Mouse (Mus musculus) olfactory bulb, adult 2 months (tissue): ENCODE data around the gene Arl5a. TPM values are rescaled to one million over a fixed set of nuclear protein-coding genes. Genes with fewer than 3 reads are reported as not detected.
A peak's percentile ranks its signal among the peaks of the same experiment; 100 is the strongest.

Experiments
- H3K27ac ChIP-seq: fragments of 200-500 bp; 2 replicates; pipeline ENCODE4 v1.5.1; 2012; ENCODE audit warnings: low read depth, low read length; ENCODE audit not compliant: insufficient read depth
- H3K4me1 ChIP-seq: fragments of 200-500 bp; 2 replicates; pipeline ENCODE4 v1.6.1; 2012; ENCODE audit warnings: low read length; ENCODE audit not compliant: control insufficient read depth, insufficient read depth
- H3K4me3 ChIP-seq: fragments of 200-500 bp; 2 replicates; pipeline ENCODE4 v1.5.1; 2012; ENCODE audit warnings: mild to moderate bottlenecking, low read depth, low read length, moderate library complexity; ENCODE audit not compliant: insufficient read depth
- CTCF ChIP-seq: fragments of 200-500 bp; IDR thresholded peaks from 2 replicates; pipeline ENCODE4 v1.5.1; 2012; ENCODE audit warnings: low read depth, mild to moderate bottlenecking, low read length, moderate library complexity; ENCODE audit not compliant: insufficient read depth
- POLR2A ChIP-seq: fragments of 200-500 bp; IDR thresholded peaks from 2 replicates; pipeline ENCODE4 v1.6.1; 2012; ENCODE audit warnings: mild to moderate bottlenecking, low read depth, low read length, moderate library complexity; ENCODE audit not compliant: insufficient read depth
- WGBS: fragments of 180-500 bp; shearing (Covaris S2); methylation state at CpG from one replicate; pipeline ENCODE4 v1.1.7; 2018; 5-methylcytosine and 5-hydroxymethylcytosine counted together
- polyA plus RNA-seq: library from polyadenylated mRNA; stranded (reverse); fragments of >200 nt; gene quantifications from 2 replicates; pipeline ENCODE4 v1.2.4, GENCODE M21; 2012; ENCODE audit warnings: low replicate concordance; ENCODE audit not compliant: missing spikeins, insufficient read depth, insufficient read length

Arl5a gene
- polyA plus RNA-seq, 1 experiment = not detected

DNA sequence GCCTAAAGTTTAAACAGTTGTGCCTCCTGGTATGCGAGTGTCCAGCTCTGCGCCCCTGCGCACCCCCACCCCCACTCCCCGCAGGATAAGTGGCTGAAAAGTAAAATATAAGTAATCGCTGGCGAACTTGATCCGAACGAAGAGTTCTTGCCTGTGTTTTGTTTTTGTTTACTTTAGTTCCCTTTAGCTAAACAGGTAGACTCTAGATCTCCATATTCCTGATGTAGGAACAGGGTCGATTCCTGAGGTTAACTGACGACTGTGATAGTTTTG lies 758 bp upstream of the Arl5a start:
- Histone ChIP-seq H3K4me3 (peak overlapping the region; percentile 83), H3K4me1 (peaks cover 7% of the 10 kb centered on the region), H3K27ac (no peak overlapping the region)
- TF ChIP-seq POLR2A (no peak), CTCF (no peak)
- 17% methylated on average over 10 of the region's 10 CpGs for whole genome bisulfite sequencing

DNA sequence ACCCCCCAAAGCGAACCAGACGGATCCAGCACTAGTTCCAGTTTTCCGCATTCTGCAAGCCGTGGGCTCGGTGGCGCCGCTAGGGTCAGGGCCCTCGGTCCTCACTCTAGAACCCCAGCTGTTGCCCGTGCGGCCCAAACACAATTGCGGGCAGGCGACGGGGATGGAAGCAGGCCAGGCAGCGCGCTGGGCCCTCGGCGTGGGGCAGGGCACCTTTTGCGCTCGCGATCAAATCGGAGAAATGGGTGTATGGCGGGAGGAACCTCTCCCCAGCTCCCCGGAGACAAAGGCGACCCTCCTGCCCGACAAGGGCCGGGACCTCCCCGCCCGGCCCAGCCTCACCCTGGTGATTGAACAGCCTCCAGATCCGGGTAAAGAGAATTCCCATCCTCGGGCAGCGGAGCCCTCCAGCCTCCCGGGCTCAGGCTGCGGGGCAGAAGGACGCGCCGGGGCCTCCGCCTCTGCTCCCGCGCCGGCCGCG lies 413 bp downstream of the Arl5a start:
- WGBS = under 1% methylated on average over 42 of the region's 42 CpGs
- peaks cover 7% of the 10 kb centered on the region for H3K4me1 ChIP-seq
- peak overlapping the region; percentile 56; the same call in 1 of the 2 replicates for H3K27ac ChIP-seq
- TF ChIP-seq POLR2A (no peak), CTCF (no peak)
- peak overlapping the region; percentile 83 for H3K4me3 ChIP-seq

DNA sequence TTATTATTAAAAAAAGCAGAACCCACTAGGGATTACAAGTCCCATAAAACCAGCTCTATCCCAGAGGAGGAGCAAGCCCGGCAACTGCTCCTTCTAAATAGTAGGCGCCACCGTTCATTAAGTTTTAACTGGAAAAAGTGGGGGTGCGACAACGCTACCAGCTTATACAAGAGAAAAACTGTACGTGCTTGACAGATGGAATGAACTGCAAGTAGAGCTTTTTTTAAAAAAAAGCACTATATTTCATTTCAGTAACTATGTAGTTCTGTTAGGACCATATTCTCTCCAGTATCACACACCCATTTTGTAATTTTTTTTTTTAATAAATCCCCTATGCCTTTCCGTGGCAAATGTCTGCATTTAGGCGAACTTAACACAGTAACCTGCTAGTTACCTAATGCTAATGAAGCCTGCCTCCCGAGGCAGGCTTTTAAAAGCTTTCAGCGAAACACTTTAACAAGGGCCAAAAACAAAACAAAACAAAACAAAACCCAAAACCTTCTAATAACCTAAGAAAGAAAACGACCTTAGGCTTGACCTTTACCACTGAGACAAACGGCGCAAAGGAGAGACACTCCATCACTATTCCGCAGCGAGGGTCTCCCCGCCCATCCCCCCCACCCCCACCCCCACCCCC lies 972 bp downstream of the Arl5a start:
- Histone ChIP-seq H3K4me1 (peaks cover 9% of the 10 kb centered on the region), H3K4me3 (peak overlapping the region; percentile 83), H3K27ac (no peak overlapping the region)
- WGBS = 1% methylated on average over 16 of the region's 16 CpGs
- TF ChIP-seq CTCF (no peak), POLR2A (no peak)

DNA sequence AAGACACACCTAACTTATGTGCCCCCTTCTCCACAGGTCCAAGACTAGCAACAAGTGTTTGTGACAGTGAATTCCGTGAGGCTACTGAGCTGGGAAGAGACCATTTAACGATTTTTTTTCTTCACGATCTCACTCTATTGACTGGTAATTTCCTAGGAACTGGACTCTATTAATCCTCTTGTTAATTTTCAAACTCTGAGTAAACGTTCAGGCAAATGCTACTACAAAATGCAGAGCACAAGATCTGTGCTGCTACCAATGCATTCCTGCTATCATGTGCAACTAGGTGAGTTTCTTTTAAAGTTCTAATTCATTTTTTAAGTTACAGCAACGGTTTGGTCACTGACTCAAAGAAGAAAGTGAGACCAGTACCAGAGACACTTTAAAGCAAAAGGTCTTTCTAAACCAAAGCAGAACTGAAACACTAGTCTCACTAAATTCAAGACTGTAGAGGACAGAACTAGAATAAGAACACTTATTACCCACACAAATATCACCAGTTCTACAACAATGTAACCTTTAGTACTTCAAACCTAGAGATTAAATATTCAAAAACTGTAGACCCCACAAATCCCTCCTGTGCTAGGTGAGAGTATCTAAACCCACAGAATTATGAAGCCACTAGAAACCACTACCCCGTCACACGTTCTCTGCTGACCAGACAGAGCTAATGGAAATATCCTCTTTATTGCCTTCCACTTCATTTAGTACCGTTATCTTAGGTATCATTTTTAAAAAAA lies 1.7 kb downstream of the Arl5a start:
- H3K27ac ChIP-seq = no peak overlapping the region
- no peak overlapping the region for H3K4me3 ChIP-seq
- 27% methylated on average over 8 of the region's 8 CpGs for WGBS
- TF ChIP-seq POLR2A (no peak), CTCF (no peak)
- peaks cover 9% of the 10 kb centered on the region for H3K4me1 ChIP-seq

DNA sequence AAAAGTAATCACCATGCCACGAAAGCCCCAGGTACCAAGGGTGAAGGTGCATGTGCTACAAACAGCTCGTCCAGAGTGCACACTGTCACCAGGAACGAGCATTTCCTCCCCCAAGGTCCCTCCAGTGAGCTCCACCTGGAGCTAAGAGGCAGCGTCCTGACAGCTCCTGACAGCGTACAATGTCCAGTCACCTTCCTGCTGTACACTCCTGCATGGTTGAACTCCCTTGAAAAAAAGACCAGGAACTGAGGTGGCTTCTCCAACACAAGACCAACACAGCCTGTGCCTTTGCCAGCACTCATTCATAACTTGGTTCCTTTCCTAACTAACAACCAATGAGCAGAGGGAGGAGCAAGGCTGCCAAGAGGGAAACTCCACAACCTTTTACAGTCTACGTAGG lies 3.5 kb downstream of the Arl5a start:
- TF ChIP-seq POLR2A (no peak), CTCF (no peak)
- Histone ChIP-seq H3K4me3 (no peak overlapping the region), H3K4me1 (peaks cover 9% of the 10 kb centered on the region), H3K27ac (no peak overlapping the region)
- 62% methylated on average over 6 of the region's 6 CpGs for WGBS

DNA sequence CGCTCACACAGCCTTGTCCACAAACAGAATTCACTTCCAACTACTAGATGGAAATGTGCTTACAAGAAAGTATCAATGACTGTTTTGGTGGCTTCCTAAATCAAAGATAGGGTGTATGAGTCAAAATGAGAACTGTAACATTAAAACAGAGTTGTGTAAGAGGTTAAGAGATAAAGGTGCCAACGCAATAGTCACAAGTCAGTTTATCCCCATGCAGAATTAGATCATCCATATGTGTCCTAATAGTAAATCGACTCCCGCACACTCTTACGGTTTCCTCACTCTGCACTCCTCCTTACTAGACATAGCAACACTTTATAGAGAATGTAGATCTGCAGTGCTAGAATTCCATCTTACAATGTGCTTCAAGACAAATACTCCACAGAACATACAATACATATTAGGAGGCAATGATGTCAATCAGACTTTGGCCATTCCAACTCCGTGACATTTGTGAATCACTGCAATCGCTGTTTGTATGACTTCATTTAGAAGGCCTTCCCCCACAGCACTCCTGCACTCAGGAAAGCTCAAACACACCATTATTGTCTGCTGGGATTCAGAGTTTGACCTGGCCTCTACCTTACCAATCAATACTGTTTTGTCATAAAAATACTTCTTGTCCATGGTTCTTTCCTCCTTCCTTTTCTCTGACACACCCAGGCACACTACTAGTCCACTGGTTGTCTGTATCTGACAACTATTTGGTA lies 4.5 kb downstream of the Arl5a start:
- WGBS = 89% methylated on average over 7 of the region's 7 CpGs

DNA sequence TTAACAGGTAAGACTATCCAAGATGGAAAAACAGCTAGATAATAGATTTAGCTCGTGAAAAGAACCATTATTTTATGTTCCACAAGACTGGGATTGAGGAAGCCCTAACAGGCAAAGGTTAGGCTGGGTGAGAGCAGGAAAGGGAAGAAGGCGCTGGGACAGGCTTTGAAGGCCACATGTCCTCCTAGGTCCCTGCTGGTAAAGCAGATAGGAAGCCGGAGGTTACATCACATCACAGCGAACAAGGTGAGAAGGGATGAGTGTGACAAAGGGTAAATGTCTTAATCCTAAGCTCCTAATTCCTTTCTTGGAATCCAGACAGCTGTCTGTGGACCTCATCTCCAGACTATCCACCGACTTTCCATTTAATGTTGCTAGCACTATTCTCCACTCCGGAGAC lies 5.4 kb downstream of the Arl5a start:
- no peak overlapping the region for H3K4me3 ChIP-seq
- 83% methylated on average over 6 of the region's 6 CpGs for WGBS
- TF ChIP-seq CTCF (no peak), POLR2A (no peak)
- peaks cover 9% of the 10 kb centered on the region for H3K4me1 ChIP-seq
- no peak overlapping the region for H3K27ac ChIP-seq

More for the DNA sequence above, 4.5 kb downstream of the Arl5a start:
- peaks cover 9% of the 10 kb centered on the region for H3K4me1 ChIP-seq
- no peak overlapping the region for H3K27ac ChIP-seq
- H3K4me3 ChIP-seq = no peak overlapping the region
- TF ChIP-seq CTCF = no peak
- no peak for TF ChIP-seq POLR2A

DNA sequence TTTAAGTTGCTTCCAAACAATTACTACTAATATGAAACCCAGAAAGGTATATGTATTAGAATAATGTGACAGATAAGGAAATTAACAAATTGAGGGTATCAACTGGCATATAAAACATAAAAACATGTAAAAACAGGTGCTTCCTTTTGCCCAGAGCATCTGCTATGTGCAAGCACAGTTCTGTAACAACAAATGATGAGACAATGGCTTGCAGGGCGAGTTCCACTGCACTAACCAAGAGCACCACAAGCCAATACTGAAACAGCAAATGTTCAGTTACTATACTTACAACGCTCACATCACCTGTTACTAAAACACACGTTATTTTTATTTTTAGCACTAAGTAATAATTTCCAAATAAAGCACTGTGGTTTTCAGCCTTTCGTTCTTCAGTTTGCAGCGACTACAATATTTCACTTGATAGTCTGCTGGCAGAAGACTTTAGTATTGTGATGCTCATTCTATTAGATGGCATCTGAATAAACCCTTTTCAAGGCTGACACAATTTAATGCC lies 12.1 kb downstream of the Arl5a start:
- Histone ChIP-seq H3K4me1 (no peaks in the 10 kb centered on the region), H3K4me3 (no peak overlapping the region), H3K27ac (no peak overlapping the region)
- TF ChIP-seq CTCF (no peak), POLR2A (no peak)
- 55% methylated on average over 5 of the region's 5 CpGs for WGBS

DNA sequence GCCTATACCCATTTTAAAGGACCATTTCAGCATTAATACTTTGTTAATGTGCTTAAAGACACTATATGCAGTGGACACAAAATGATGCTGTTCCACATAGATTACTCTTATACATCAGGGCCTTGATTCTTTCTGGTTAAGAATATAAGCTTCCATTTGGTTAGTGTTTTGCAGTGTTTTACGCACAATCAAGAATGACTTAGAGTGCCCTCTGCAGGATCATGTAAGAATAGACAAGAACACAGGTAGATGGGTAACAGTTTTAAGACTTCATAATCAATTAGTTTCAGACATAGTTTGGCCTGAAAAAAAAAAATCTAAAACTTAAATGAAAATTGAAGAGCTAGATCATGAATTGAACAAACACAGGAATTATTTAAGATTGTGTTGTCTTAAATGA lies 18.2 kb downstream of the Arl5a start:
- H3K4me1 ChIP-seq = no peaks in the 10 kb centered on the region
- TF ChIP-seq POLR2A (no peak), CTCF (no peak)
- 67% methylated on average over 1 of the region's 1 CpGs for WGBS
- H3K27ac ChIP-seq = no peak overlapping the region
- no peak overlapping the region for H3K4me3 ChIP-seq
